Mouse (Mus musculus) liver, postnatal 0 days (tissue): ENCODE results near the gene Krt19.

Experiments
- CTCF ChIP-seq: sonication (generic); IDR thresholded peaks from 2 replicates; pipeline ENCODE4 v1.5.1; 2016; ENCODE audit warnings: antibody characterized with exemption, low read depth
- EP300 ChIP-seq: IDR thresholded peaks from 2 replicates; pipeline ENCODE4 v1.6.1; 2016; ENCODE audit warnings: antibody characterized with exemption, low read depth, mild to moderate bottlenecking

- TF ChIP-seq CTCF (no peak), EP300 (no peak)
Observed at GRCm38 (mm10) chr11:100148615-100149330, at the start of gene Krt19.
